Mouse (Mus musculus): ENCODE data around the gene Fat3.

Fat3 gene

GRCm38 (mm10) chr9:16439941-16440340 is 61.1 kb downstream of the Fat3 start:
- in situ Hi-C loops (cut with MboI, MseI), result no loop called here

- in situ Hi-C loops (cut with MboI, MseI), result no loop called here
These were observed 63.3 kb downstream of the Fat3 start for GRCm38 (mm10) chr9:16437805-16438204.

- in situ Hi-C loops (cut with MboI, MseI), result no loop called here
These were observed 72.5 kb downstream of the Fat3 start for GRCm38 (mm10) chr9:16428589-16428988.

- in situ Hi-C loops (cut with MboI, MseI), result no loop called here
These were observed 78.4 kb downstream of the Fat3 start for GRCm38 (mm10) chr9:16422707-16423106.

- in situ Hi-C loops (cut with MboI, MseI), result no loop called here
These were observed 98.3 kb downstream of the Fat3 start for GRCm38 (mm10) chr9:16402815-16403214.

- in situ Hi-C loops (cut with MboI, MseI), result no loop called here
These were observed 102.1 kb downstream of the Fat3 start for GRCm38 (mm10) chr9:16398734-16399686.

- in situ Hi-C loops (cut with MboI, MseI), result no loop called here
These were observed 111.9 kb downstream of the Fat3 start for GRCm38 (mm10) chr9:16389141-16389540.

GRCm38 (mm10) chr9:16387527-16387926 is 113.6 kb downstream of the Fat3 start:
- in situ Hi-C loops (cut with MboI, MseI), result no loop called here

GRCm38 (mm10) chr9:16363713-16364112 is 137.4 kb downstream of the Fat3 start:
- in situ Hi-C loops (cut with MboI, MseI), result no loop called here

- in situ Hi-C loops (cut with MboI, MseI), result no loop called here
These were observed 139.3 kb downstream of the Fat3 start for GRCm38 (mm10) chr9:16361811-16362210.

- in situ Hi-C loops (cut with MboI, MseI), result no loop called here
These were observed 144.4 kb downstream of the Fat3 start for GRCm38 (mm10) chr9:16356636-16357035.

- in situ Hi-C loops (cut with MboI, MseI), result no loop called here
These were observed 146.2 kb downstream of the Fat3 start for GRCm38 (mm10) chr9:16354906-16355305.

GRCm38 (mm10) chr9:16353049-16353724 is 147.9 kb downstream of the Fat3 start:
- in situ Hi-C loops (cut with MboI, MseI), result no loop called here

GRCm38 (mm10) chr9:16352486-16353048 is 148.5 kb downstream of the Fat3 start:
- in situ Hi-C loops (cut with MboI, MseI), result no loop called here

- in situ Hi-C loops (cut with MboI, MseI), result no loop called here
These were observed 155.9 kb downstream of the Fat3 start for GRCm38 (mm10) chr9:16344902-16345855.

GRCm38 (mm10) chr9:16343191-16343590 is 157.9 kb downstream of the Fat3 start:
- in situ Hi-C loops (cut with MboI, MseI), result no loop called here

GRCm38 (mm10) chr9:16342577-16342976 is 158.5 kb downstream of the Fat3 start:
- in situ Hi-C loops (cut with MboI, MseI), result no loop called here

GRCm38 (mm10) chr9:16330290-16330984 is 170.6 kb downstream of the Fat3 start:
- in situ Hi-C loops (cut with MboI, MseI), result no loop called here

GRCm38 (mm10) chr9:16318957-16319356 is 182.1 kb downstream of the Fat3 start:
- in situ Hi-C loops (cut with MboI, MseI), result no loop called here

GRCm38 (mm10) chr9:16312599-16313197 is 188.4 kb downstream of the Fat3 start:
- in situ Hi-C loops (cut with MboI, MseI), result no loop called here
